Mouse (Mus musculus) left cerebral cortex, adult 2 months (tissue): ENCODE results near the gene Lipn. TPM values are rescaled to one million over a fixed set of nuclear protein-coding genes. Genes with fewer than 3 reads are reported as not detected.

ENCODE experiments used
- DNase-seq, 2 experiments: peaks; one replicate each; pipeline ENCODE4 v3.0.0; 2021 to 2022; ENCODE audit warnings: low spot score in 2 of 2, mixed read lengths in 1 of 2; ENCODE audit errors: extremely low spot score in 1 of 2
- H3K27ac ChIP-seq: fragments of 200-600 bp; 2 replicates; pipeline ENCODE4 v1.8.1; 2022
- H3K4me3 ChIP-seq: fragments of 200-600 bp; 2 replicates; pipeline ENCODE4 v1.8.1; 2022
- CTCF ChIP-seq: fragments of 200-600 bp; IDR thresholded peaks from 2 replicates; pipeline ENCODE4 v1.8.1; 2022; ENCODE audit warnings: antibody characterized with exemption, mild to moderate bottlenecking, moderate library complexity
- intact Hi-C: fragments of 180-260 bp; cut with DNase I; formaldehyde crosslinking; loops from one replicate; pipeline ENCODE4 v1.15.1; 2025
- long read RNA-seq, 2 experiments: library from polyadenylated mRNA; stranded (forward); transcript quantifications; one replicate each; pipeline ENCODE4 v2.0.0; 2021; ENCODE audit warnings: borderline mapping rate in 2 of 2
- total RNA-seq, 2 experiments: library from RNA; stranded (reverse); gene quantifications; 2 replicates each; pipeline ENCODE4 v1.2.3; 2021

Gene Lipn
- total RNA-seq, result not detected
- long read RNA-seq, experiment 1, result 0 reads
- long read RNA-seq, experiment 2, result 0 reads

GRCm38 (mm10) chr19:34066779-34067472 lies at the start of gene Lipn:
Gene Lipn, plus strand, starts transcription at chr19:34067358.
- DNase-seq, result no peak

DNA sequence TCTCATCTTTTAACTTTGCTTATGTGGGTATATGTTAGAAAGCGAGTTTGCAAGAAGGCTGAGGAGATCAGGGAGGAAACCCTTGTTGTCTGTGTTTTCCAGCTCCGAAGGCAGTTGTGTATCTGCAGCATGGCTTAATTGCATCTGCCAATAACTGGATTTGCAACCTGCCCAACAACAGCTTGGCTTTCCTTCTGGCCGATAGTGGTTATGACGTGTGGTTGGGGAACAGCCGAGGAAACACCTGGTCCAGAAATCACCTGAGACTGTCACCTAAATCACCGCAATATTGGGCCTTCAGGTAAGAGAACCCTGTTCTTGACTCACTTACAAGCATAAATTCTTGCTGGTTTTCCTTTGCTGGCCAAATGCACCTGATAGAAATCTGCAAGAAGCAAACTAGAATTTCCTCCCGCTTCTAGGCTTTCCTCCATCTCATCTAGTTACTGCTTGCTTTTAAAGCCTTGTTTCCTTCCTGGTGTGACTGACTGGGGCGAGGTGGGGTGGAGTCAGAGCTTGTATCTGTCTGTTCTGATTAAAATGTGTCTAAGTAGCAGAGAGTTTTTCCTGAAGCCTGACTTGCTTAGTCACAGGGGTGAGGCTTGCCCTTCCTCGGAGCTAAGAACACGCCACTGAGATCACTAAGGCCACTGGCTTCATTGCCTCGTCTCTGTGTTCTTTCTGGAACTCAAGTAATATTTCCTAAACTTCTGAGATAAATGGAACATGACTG lies 45.6 kb upstream of the Lipn start:
- TF ChIP-seq CTCF, result no peak
- intact Hi-C loops, result loop anchor here (5.0 kb wide), 1 partner anchor 639 kb away; no protein-coding TSS in a partner anchor
- no peak for DNase-seq
- H3K27ac ChIP-seq, result no peak overlapping the region
- no peak overlapping the region for H3K4me3 ChIP-seq

More at GRCm38 (mm10) chr19:34066779-34067472, at the start of gene Lipn:
- Histone ChIP-seq H3K4me3 (no peak within 1 kb of the TSS), H3K27ac (no peak within 1 kb of the TSS)
- no peak for TF ChIP-seq CTCF
- intact Hi-C loops, result no loop called here

DNA sequence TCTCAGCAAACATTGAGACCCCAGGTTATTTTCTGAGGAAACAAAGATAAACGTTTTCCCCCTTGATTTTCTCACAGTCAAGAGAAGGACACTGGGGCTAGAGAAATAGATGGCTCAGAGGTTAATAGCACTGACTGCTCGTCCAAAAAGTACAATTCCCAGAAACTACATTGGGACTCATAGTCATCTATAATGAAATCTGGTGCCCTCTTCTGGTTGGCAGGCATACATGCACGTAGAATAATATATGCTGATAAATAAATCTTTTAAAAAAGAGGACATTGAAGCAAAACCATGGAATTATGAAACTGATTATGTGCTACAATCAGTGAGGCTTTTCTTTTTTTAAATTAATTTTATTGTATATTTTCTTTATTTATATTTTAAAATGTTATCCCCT lies 44.4 kb upstream of the Lipn start:
- intact Hi-C loops, result loop anchor here (5.0 kb wide), 1 partner anchor 640 kb away; no protein-coding TSS in a partner anchor
- DNase-seq, result no peak
- no peak overlapping the region for H3K4me3 ChIP-seq
- H3K27ac ChIP-seq, result no peak overlapping the region
- TF ChIP-seq CTCF, result peak; percentile 71

DNA sequence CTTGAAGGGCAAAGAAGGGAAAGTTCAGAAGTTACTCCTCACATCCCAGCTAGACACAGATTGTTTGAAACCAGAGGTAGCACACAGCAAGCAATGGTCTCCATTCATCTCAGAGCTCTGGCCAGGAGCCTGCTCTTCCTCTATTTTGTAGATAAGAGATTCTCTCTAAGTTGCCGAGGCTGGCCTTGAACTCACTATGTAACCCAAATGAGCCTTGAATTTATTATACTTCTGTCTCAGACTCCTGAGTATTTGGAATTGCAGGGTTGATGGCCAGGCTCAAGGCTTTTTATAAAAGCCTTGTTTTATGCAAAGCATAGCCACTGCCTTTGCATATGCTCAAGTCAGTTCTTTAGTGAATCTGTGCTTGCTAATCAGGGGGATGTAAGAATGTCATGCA lies 27.4 kb upstream of the Lipn start:
- no peak for TF ChIP-seq CTCF
- DNase-seq, result no peak
- Histone ChIP-seq H3K27ac (no peak overlapping the region), H3K4me3 (no peak overlapping the region)
- intact Hi-C loops, result no loop called here

GRCm38 (mm10) chr19:34043008-34043407 lies 24.1 kb upstream of the Lipn start:
- no peak for TF ChIP-seq CTCF
- H3K4me3 ChIP-seq, result no peak overlapping the region
- no peak for DNase-seq
- intact Hi-C loops, result no loop called here
- no peak overlapping the region for H3K27ac ChIP-seq

DNA sequence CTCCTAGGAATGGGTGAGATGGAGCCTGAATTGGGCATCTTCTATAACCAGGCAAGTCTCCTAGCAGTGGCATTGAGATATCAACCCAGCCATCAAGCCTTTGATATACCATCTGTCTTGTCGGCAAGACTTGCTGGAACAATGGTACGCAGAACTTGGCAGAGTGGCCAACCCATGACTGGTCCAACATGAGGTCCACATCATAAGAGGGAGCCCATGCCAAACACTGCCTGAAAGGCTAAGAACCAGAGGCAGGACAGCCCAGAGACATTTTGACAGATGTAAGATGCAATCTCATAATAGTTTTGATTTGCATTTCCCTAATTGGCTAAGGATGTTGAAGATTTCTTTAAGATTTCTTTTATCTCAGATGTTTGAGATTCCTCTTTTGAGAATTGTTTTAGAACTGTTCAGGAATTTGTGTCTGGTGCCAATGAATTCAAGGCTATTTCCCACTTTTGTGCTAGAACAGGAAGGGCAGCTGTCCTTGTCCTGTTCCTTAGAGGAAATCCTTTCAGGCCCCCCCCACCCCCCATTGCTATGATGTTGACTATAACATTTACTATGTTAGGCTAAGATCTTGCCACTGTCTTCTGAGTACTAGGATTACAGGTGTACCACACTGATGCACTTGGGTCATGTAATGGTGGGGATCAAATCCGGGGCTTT lies 17.7 kb upstream of the Lipn start:
- intact Hi-C loops, result no loop called here
- Histone ChIP-seq H3K4me3 (no peak overlapping the region), H3K27ac (no peak overlapping the region)
- TF ChIP-seq CTCF, result no peak
- DNase-seq, result no peak

- DNase-seq, result no peak
- H3K4me3 ChIP-seq, result no peak overlapping the region
- no peak for TF ChIP-seq CTCF
- intact Hi-C loops, result no loop called here
- H3K27ac ChIP-seq, result no peak overlapping the region
Observed at GRCm38 (mm10) chr19:34051502-34051901, 15.7 kb upstream of the Lipn start.

- TF ChIP-seq CTCF, result no peak
- intact Hi-C loops, result no loop called here
- no peak for DNase-seq
Observed at GRCm38 (mm10) chr19:34063547-34063946, 3.6 kb upstream of the Lipn start.

DNA sequence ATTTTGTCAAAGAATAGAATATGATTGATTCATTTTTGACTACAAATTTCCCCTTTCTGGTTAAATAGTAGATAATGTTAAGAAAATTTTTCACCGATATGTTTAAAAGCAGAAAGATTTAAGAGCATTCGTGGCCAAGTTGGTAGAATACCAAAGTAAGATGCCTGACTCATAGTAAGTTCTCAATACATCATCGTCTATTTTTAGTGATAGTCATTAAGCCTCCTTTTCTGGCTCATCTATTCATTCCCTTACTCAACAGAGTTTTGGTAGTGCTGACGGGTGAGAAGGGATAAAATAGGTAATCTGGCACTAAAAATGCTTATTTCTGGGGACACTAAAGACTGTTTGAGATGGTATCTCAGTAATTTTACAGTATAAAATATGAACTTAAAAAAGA lies 3.1 kb upstream of the Lipn start:
- no peak overlapping the region for H3K4me3 ChIP-seq
- no peak for DNase-seq
- TF ChIP-seq CTCF, result no peak
- no peak overlapping the region for H3K27ac ChIP-seq
- intact Hi-C loops, result no loop called here

More at GRCm38 (mm10) chr19:34063547-34063946, 3.6 kb upstream of the Lipn start:
- no peak overlapping the region for H3K27ac ChIP-seq
- no peak overlapping the region for H3K4me3 ChIP-seq

- intact Hi-C loops, result no loop called here
- DNase-seq, result no peak
- Histone ChIP-seq H3K27ac (no peak overlapping the region), H3K4me3 (no peak overlapping the region)
- no peak for TF ChIP-seq CTCF
Observed at GRCm38 (mm10) chr19:34074239-34074638, 7.1 kb downstream of the Lipn start.

DNA sequence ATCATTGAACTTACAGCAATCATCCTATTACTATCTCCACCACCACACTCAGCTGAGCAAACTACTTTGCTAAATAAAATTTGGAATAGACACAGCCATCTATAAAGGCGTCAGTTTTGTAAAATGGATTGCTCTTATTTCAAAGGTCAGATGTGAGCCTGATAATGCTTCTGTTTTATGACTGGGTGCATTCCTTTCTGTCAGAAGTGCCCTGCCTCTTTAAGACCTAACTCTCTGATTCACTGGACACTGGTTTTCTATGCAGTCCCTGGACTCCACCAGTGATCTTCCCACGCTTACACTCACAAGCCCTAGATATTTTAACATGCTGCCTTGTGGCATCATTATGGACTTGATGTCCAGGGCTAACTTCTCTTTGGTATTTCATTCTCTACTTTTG lies 11.0 kb downstream of the Lipn start:
- no peak overlapping the region for H3K4me3 ChIP-seq
- TF ChIP-seq CTCF, result no peak
- no peak for DNase-seq
- H3K27ac ChIP-seq, result no peak overlapping the region
- intact Hi-C loops, result no loop called here
